Mouse (Mus musculus) MEL (cell line): ENCODE data around the gene 1700017B05Rik. TPM values are rescaled to one million over a fixed set of nuclear protein-coding genes. Genes with fewer than 3 reads are reported as not detected.

Experiments used
- DNase-seq: peaks from one replicate; pipeline ENCODE4 v3.0.0; 2011; ENCODE audit warnings: low read depth, low spot score
- H3K27ac ChIP-seq: 2 replicates; pipeline ENCODE4 v1.5.1; 2012; ENCODE audit warnings: low read depth, mild to moderate bottlenecking, control low read depth, low read length, moderate library complexity; ENCODE audit not compliant: control insufficient read depth
- H3K27me3 ChIP-seq, 2 experiments: fragments of 150-350 bp in 1 of 2; sonication (generic) in 1 of 2; 2 replicates each; pipeline ENCODE4 v1.6.1; 2012; ENCODE audit warnings: low read length in 2 of 2, mild to moderate bottlenecking in 2 of 2, improper control_type of control experiment in 1 of 2, moderate library complexity in 1 of 2; ENCODE audit not compliant: insufficient read depth in 2 of 2, control insufficient read depth in 1 of 2
- H3K36me3 ChIP-seq, 2 experiments: 2 replicates each; pipeline ENCODE4 v1.6.1; 2012 to 2014; ENCODE audit warnings: low read length in 2 of 2, improper control_type of control experiment in 1 of 2, inconsistent platforms in 1 of 2, mild to moderate bottlenecking in 1 of 2; ENCODE audit not compliant: insufficient read depth in 2 of 2, control insufficient read depth in 1 of 2
- H3K4me1 ChIP-seq, 2 experiments: fragments of 150-350 bp in 1 of 2; sonication (generic) in 1 of 2; 2 replicates each; pipeline ENCODE4 v1.6.1; 2012; ENCODE audit warnings: low read length in 2 of 2, improper control_type of control experiment in 1 of 2, mild to moderate bottlenecking in 1 of 2; ENCODE audit not compliant: insufficient read depth in 2 of 2, control insufficient read depth in 1 of 2
- H3K4me3 ChIP-seq, 2 experiments: fragments of 150-350 bp in 1 of 2; sonication (generic) in 1 of 2; 2 replicates each; pipeline ENCODE4 v1.5.1; 2012; ENCODE audit warnings: low read depth in 2 of 2, low read length in 2 of 2, mild to moderate bottlenecking in 2 of 2, moderate library complexity in 2 of 2, control low read depth in 1 of 2, improper control_type of control experiment in 1 of 2; ENCODE audit not compliant: control insufficient read depth in 1 of 2, insufficient read depth in 1 of 2
- H3K79me2 ChIP-seq: 2 replicates; pipeline ENCODE4 v1.6.1; 2012; ENCODE audit warnings: mild to moderate bottlenecking, low read length, moderate library complexity; ENCODE audit not compliant: control insufficient read depth, poor library complexity, insufficient read depth
- H3K9ac ChIP-seq: 2 replicates; pipeline ENCODE4 v1.6.1; 2012; ENCODE audit warnings: low read depth, mild to moderate bottlenecking, control low read depth, low read length, moderate library complexity; ENCODE audit not compliant: control insufficient read depth, poor library complexity, severe bottlenecking
- H3K9me3 ChIP-seq: fragments of 150-350 bp; sonication (generic); replicated peaks from 2 replicates; pipeline ENCODE4 v1.6.1; 2012; ENCODE audit warnings: mild to moderate bottlenecking, low read length, improper control_type of control experiment, moderate library complexity; ENCODE audit not compliant: insufficient read depth
- CHD1 ChIP-seq: IDR thresholded peaks from 2 replicates; pipeline ENCODE4 v1.6.1; 2012; ENCODE audit warnings: low read depth, mild to moderate bottlenecking, inconsistent platforms, low read length, improper control_type of control experiment
- CTCF ChIP-seq, 3 experiments: IDR thresholded peaks in 2 of 3; conservative IDR thresholded peaks in 1 of 3; 2 replicates each; pipeline ENCODE4 v1.5.1; 2011 to 2012; ENCODE audit warnings: low read length in 3 of 3, low read depth in 2 of 3, mild to moderate bottlenecking in 2 of 3, improper control_type of control experiment in 1 of 3, inconsistent platforms in 1 of 3, mixed read lengths in 1 of 3, moderate library complexity in 1 of 3; ENCODE audit not compliant: control insufficient read depth in 1 of 3, insufficient read depth in 1 of 3, poor library complexity in 1 of 3, severe bottlenecking in 1 of 3
- E2F4 ChIP-seq: IDR thresholded peaks from 2 replicates; pipeline ENCODE4 v1.6.1; 2011; ENCODE audit warnings: low read depth, low read length, improper control_type of control experiment, borderline replicate concordance
- EP300 ChIP-seq, 2 experiments: IDR thresholded peaks; 2 replicates each; pipeline ENCODE4 v1.6.1; 2011; ENCODE audit warnings: improper control_type of control experiment in 2 of 2, low read length in 2 of 2, low read depth in 1 of 2, mild to moderate bottlenecking in 1 of 2
- ETS1 ChIP-seq: IDR thresholded peaks from 2 replicates; pipeline ENCODE4 v1.6.1; 2012; ENCODE audit warnings: low read depth, mild to moderate bottlenecking, inconsistent platforms, low read length, improper control_type of control experiment, moderate library complexity
- GABPA ChIP-seq: IDR thresholded peaks from 2 replicates; pipeline ENCODE4 v1.6.1; 2012; ENCODE audit warnings: low read depth, mild to moderate bottlenecking, inconsistent platforms, low read length, improper control_type of control experiment, moderate library complexity
- HCFC1 ChIP-seq: IDR thresholded peaks from 2 replicates; pipeline ENCODE4 v1.6.1; 2012; ENCODE audit warnings: low read depth, mild to moderate bottlenecking, inconsistent platforms, low read length, improper control_type of control experiment, moderate library complexity
- JUND ChIP-seq: IDR thresholded peaks from 2 replicates; pipeline ENCODE4 v1.6.1; 2011; ENCODE audit warnings: low read depth, mild to moderate bottlenecking, improper control_type of control experiment, low read length
- KAT2A ChIP-seq: conservative IDR thresholded peaks from 2 replicates; pipeline ENCODE4 v1.6.1; 2012; ENCODE audit warnings: low read depth, low read length, improper control_type of control experiment, inconsistent platforms
- MAX ChIP-seq: IDR thresholded peaks from 2 replicates; pipeline ENCODE4 v1.6.1; 2011; ENCODE audit warnings: low read length, improper control_type of control experiment
- MYC ChIP-seq: IDR thresholded peaks from 2 replicates; pipeline ENCODE4 v1.6.1; 2011; ENCODE audit warnings: low read depth, mild to moderate bottlenecking, low read length, improper control_type of control experiment, moderate library complexity
- POLR2AphosphoS2 ChIP-seq: IDR thresholded peaks from 2 replicates; pipeline ENCODE4 v1.6.1; 2011; ENCODE audit warnings: low read length, improper control_type of control experiment
- RAD21 ChIP-seq: IDR thresholded peaks from 2 replicates; pipeline ENCODE4 v1.6.1; 2011; ENCODE audit warnings: mild to moderate bottlenecking, low read depth, low read length, improper control_type of control experiment
- SMC3 ChIP-seq: IDR thresholded peaks from 2 replicates; pipeline ENCODE4 v1.6.1; 2011; ENCODE audit warnings: low read depth, low read length, improper control_type of control experiment
- TAL1 ChIP-seq: IDR thresholded peaks from 2 replicates; pipeline ENCODE4 v1.6.1; 2012; ENCODE audit warnings: mild to moderate bottlenecking, inconsistent platforms, low read length, moderate library complexity, mixed read lengths
- TBP ChIP-seq: IDR thresholded peaks from 2 replicates; pipeline ENCODE4 v1.8.0; 2011; ENCODE audit warnings: low read depth, low read length, improper control_type of control experiment
- UBTF ChIP-seq: IDR thresholded peaks from 2 replicates; pipeline ENCODE4 v1.6.1; 2012; ENCODE audit warnings: low read depth, mild to moderate bottlenecking, inconsistent platforms, low read length, improper control_type of control experiment, moderate library complexity, borderline replicate concordance; ENCODE audit not compliant: insufficient read depth
- USF1 ChIP-seq: IDR thresholded peaks from 2 replicates; pipeline ENCODE4 v1.6.1; 2014; ENCODE audit warnings: low read depth, mild to moderate bottlenecking, inconsistent platforms, low read length, improper control_type of control experiment, moderate library complexity
- ZKSCAN1 ChIP-seq: IDR thresholded peaks from 2 replicates; pipeline ENCODE4 v1.6.1; 2012; ENCODE audit warnings: low read depth, mild to moderate bottlenecking, inconsistent platforms, low read length, improper control_type of control experiment, moderate library complexity
- polyA plus RNA-seq, 2 experiments: library from polyadenylated mRNA; stranded (reverse) in 1 of 2; unstranded in 1 of 2; fragments of >175 nt in 1 of 2; fragments of >200 nt in 1 of 2; gene quantifications; 2 replicates each; pipeline versions ENCODE4 v1.2.1 to v1.2.4; 2012; ENCODE audit warnings: low replicate concordance in 2 of 2, low read depth in 1 of 2; ENCODE audit not compliant: insufficient read length in 2 of 2, insufficient read depth in 1 of 2, missing spikeins in 1 of 2
- total RNA-seq: library from RNA; depleted of rRNA; stranded (reverse); fragments of 300-350 nt; gene quantifications from 2 replicates; pipeline ENCODE4 v1.2.3, GENCODE M21; 2012

The 1700017B05Rik gene
- total and polyA plus RNA-seq, 3 experiments: 52.7 to 76.5 TPM; not detected in 1

GRCm38 (mm10) chr9:57294905-57295304 is 32.5 kb upstream of the 1700017B05Rik start:
- no peak overlapping the region for H3K9ac ChIP-seq
- no peaks in the 10 kb centered on the region for H3K27me3 ChIP-seq
- H3K4me3 ChIP-seq: no peak overlapping the region
- H3K79me2 ChIP-seq: no peaks in the 10 kb centered on the region
- no peak for DNase-seq
- peaks cover 0 to 13% of the 10 kb centered on the region in 2 experiments; a peak in 2 of 4 replicates for H3K36me3 ChIP-seq
- H3K4me1 ChIP-seq: peaks cover 0 to 22% of the 10 kb centered on the region in 2 experiments; a peak in 3 of 4 replicates
- H3K27ac ChIP-seq: no peak overlapping the region
- no peak for TF ChIP-seq POLR2AphosphoS2
- no peak for TF ChIP-seq HCFC1
- TF ChIP-seq TBP: no peak
- TF ChIP-seq CHD1: no peak
- TF ChIP-seq USF1: no peak
- TF ChIP-seq GABPA: no peak
- TF ChIP-seq ZKSCAN1: no peak
- H3K9me3 ChIP-seq: no peaks in the 10 kb centered on the region; the same call in 1 of the 2 replicates

GRCm38 (mm10) chr9:57287183-57287582 is 24.8 kb upstream of the 1700017B05Rik start:
- Histone ChIP-seq H3K27me3 (no peaks in the 10 kb centered on the region), H3K27ac (no peak overlapping the region), H3K9me3 (no peaks in the 10 kb centered on the region), H3K4me3 (no peak overlapping the region), H3K79me2 (no peaks in the 10 kb centered on the region), H3K9ac (no peak overlapping the region), H3K36me3 (no peaks in the 10 kb centered on the region), H3K4me1 (no peaks in the 10 kb centered on the region)
- TF ChIP-seq UBTF (no peak), TBP (no peak), ETS1 (no peak), CTCF (IDR thresholded peaks at IDR 0.05 in 2 of 3, conservative IDR thresholded peaks at IDR 0.05 in 1 of 3; ENCODE audit: control insufficient read depth in 1 of 3, insufficient read depth in 1 of 3, low read depth in 2 of 3, low read length in 3 of 3, poor library complexity in 1 of 3, severe bottlenecking in 1 of 3) (no peak), E2F4 (no peak), SMC3 (no peak), KAT2A (no peak), EP300 (IDR thresholded peaks at IDR 0.05; ENCODE audit: low read depth in 1 of 2, low read length in 2 of 2) (no peak), TAL1 (no peak), MAX (no peak), JUND (no peak), RAD21 (no peak), HCFC1 (no peak), USF1 (no peak), MYC (no peak)
- DNase-seq: no peak
